Mouse (Mus musculus) lung, embryonic 16.5 days (tissue): ENCODE measurements at regions not wholly inside any gene's neighbourhood (a gene's known extent, or its start where the extent isn't known, plus 50 kb on each side); places are given as distances from the start of the nearest gene placed in this dataset.
A peak's percentile ranks its signal among the peaks of the same experiment; 100 is the strongest.

Source experiments
- ATAC-seq: fragments of 200-750 bp; cut with Nextera tagmentation; 2 replicates; pipeline ENCODE4 v1.8.0; 2017; ENCODE audit warnings: low read depth, mild to moderate bottlenecking, moderate library complexity
- H3K27ac ChIP-seq: fragments of 300-500 bp; sonication (generic); 2 replicates; pipeline ENCODE4 v1.5.1; 2014; ENCODE audit warnings: mild to moderate bottlenecking, control low read depth, low read length
- H3K27me3 ChIP-seq: fragments of 300-500 bp; sonication (generic); 2 replicates; pipeline ENCODE4 v1.6.1; 2014; ENCODE audit warnings: low read depth, low read length, mixed read lengths; ENCODE audit not compliant: control insufficient read depth, insufficient read depth
- H3K36me3 ChIP-seq: fragments of 300-500 bp; sonication (generic); 2 replicates; pipeline ENCODE4 v1.6.1; 2014; ENCODE audit warnings: low read length; ENCODE audit not compliant: control insufficient read depth, insufficient read depth
- H3K4me1 ChIP-seq: fragments of 300-500 bp; sonication (generic); replicated peaks from 2 replicates; pipeline ENCODE4 v1.6.1; 2014; ENCODE audit warnings: low read length, mixed read lengths; ENCODE audit not compliant: control insufficient read depth, insufficient read depth
- H3K4me2 ChIP-seq: fragments of 300-500 bp; sonication (generic); 2 replicates; pipeline ENCODE4 v1.6.1; 2014; ENCODE audit warnings: low read depth, low read length, control low read depth
- H3K4me3 ChIP-seq: fragments of 300-500 bp; sonication (generic); 2 replicates; pipeline ENCODE4 v1.5.1; 2014; ENCODE audit warnings: mild to moderate bottlenecking, low read length, control low read depth
- H3K9ac ChIP-seq: fragments of 300-500 bp; sonication (generic); 2 replicates; pipeline ENCODE4 v1.6.1; 2014; ENCODE audit warnings: low read length, control low read depth
- H3K9me3 ChIP-seq: fragments of 300-500 bp; sonication (generic); 2 replicates; pipeline ENCODE4 v1.6.1; 2016; ENCODE audit warnings: low read length; ENCODE audit not compliant: control insufficient read depth
- WGBS: fragments of 180-500 bp; shearing (Covaris S2); extraction: QIAGEN DNeasy Blood & Tissue Kit; methylation state at CpG from one replicate; pipeline ENCODE4 v1.1.7; 2014; 5-methylcytosine and 5-hydroxymethylcytosine counted together

DNA sequence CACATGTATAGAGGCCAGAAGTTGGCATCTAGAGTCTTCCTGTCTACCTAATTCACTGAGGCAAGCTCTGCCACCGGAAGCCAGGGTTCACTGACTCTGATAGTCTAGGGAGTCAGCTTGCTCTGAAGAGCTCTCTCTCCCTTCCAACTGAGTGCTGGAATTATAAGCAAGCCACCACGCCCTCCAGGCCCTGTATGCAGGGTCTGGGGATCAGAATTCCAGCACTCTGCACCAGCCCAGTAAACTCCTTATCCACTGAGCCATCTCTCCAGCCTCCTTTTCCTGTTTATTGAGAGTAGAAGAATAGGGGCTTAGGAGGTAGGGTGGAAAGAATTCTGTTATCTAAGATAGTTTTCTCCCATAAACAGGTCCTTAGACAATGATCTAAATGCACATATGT lies 215.3 kb downstream of the Mreg start:
- no peak overlapping the region for H3K9ac ChIP-seq
- no peak overlapping the region for H3K27ac ChIP-seq
- 59% methylated on average over 2 of the region's 2 CpGs for WGBS
- H3K4me2 ChIP-seq = no peak overlapping the region
- no peaks in the 10 kb centered on the region for H3K27me3 ChIP-seq
- no peak overlapping the region for H3K4me3 ChIP-seq
- no peak for ATAC-seq
- no peaks in the 10 kb centered on the region for H3K36me3 ChIP-seq
- H3K4me1 ChIP-seq = no peaks in the 10 kb centered on the region
- no peaks in the 10 kb centered on the region for H3K9me3 ChIP-seq

DNA sequence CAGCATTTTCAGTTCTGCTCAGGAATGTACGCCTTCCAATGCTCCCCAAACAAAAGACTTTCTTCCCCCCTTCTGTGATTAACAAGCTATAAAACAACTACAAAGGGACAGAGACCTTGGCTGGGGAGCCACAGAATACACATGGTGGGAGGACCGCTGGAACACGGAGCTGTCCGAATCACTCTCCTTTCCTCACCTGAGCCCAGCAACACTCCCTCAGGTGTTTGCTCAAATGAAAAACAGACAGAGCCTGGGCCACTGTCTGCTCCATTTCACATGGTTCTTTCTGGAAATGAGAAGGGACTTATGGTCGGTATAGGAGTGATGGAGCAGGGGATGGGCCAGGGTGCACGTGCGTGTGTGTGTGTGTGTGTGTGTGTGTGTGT lies 215.9 kb downstream of the Mreg start:
- Histone ChIP-seq H3K9ac (no peak overlapping the region), H3K36me3 (no peaks in the 10 kb centered on the region), H3K27me3 (no peaks in the 10 kb centered on the region), H3K9me3 (no peaks in the 10 kb centered on the region), H3K4me2 (no peak overlapping the region), H3K27ac (no peak overlapping the region), H3K4me1 (no peaks in the 10 kb centered on the region), H3K4me3 (no peak overlapping the region)
- 68% methylated on average over 7 of the region's 7 CpGs for WGBS
- ATAC-seq = no peak

DNA sequence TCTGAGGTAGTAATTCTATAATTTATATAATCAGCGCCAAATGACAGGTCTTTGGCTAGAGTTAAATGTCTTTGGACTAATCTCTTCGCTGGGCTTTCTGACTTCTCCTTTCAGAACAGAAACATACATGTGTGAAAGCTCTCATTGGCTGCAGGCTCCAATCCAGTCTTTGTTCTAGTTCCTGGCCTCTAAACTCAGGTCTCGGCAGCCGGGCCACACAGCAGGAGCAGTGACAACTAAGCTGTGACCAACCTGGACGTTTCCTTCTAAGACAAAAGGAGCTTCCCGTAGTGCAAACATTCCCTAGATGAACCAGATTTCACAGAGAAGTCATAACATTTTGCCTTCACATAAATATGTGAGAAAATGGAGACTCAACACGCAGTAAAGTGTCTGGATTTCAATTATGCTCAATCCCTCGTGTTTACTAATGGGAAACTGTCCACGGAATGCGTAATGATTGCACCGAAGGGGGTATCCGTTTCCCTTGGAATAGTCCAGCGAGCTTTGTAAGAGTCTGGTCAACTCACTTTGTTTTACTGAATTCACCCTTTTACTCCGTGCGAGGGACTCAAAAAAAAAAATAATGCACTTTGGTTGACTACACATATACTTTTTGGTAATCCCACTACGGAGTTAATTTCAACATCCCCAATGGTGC lies 216.4 kb downstream of the Mreg start:
- no peaks in the 10 kb centered on the region for H3K27me3 ChIP-seq
- no peaks in the 10 kb centered on the region for H3K4me1 ChIP-seq
- no peak overlapping the region for H3K4me2 ChIP-seq
- no peak overlapping the region for H3K9ac ChIP-seq
- no peaks in the 10 kb centered on the region for H3K36me3 ChIP-seq
- H3K27ac ChIP-seq = no peak overlapping the region
- ATAC-seq = no peak
- 77% methylated on average over 16 of the region's 16 CpGs for WGBS
- H3K4me3 ChIP-seq = no peak overlapping the region
- no peaks in the 10 kb centered on the region for H3K9me3 ChIP-seq

DNA sequence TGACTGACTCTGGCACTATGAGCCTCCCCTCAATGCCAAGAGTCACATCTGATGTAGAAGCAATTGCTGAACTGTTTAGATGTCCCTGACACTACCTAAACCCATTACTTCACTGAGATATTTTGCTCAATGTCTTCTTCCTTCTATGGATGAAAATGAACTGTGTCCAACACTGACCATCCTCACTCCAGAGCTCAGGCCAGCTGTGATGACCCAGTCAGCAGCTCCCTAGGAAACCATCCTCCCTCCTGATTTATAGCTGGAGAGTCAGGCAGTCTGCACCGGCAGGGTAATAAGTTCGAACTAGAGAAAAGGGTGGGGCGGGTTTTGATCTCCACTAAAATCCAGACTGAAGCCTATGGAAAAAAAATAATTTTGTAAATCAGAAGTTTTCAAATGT lies 221.2 kb downstream of the Mreg start:
- ATAC-seq = no peak
- Histone ChIP-seq H3K4me1 (no peaks in the 10 kb centered on the region), H3K4me2 (no peak overlapping the region), H3K27ac (no peak overlapping the region), H3K4me3 (no peak overlapping the region), H3K9ac (no peak overlapping the region), H3K27me3 (no peaks in the 10 kb centered on the region), H3K36me3 (no peaks in the 10 kb centered on the region), H3K9me3 (no peaks in the 10 kb centered on the region)
- WGBS = 61% methylated on average over 3 of the region's 3 CpGs

DNA sequence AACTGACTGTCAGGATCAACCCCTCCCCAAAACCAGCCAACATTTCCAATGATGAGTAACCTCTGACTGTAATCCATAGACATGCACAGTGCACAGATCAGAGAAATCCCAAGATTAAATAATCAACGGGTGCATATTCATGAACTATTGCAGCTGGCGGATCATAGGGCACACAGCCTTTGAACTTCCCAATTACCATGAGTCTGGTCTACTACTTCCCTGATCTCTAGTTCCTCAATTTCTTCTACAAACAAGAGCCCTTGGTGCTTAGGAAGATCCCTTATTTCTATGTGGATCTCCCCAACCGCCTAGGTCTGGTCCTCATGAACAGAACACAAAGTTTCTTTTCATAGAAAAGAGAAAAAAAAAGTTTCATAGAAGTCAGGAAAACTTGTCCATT lies 224.0 kb downstream of the Mreg start:
- no peak overlapping the region for H3K4me3 ChIP-seq
- ATAC-seq = no peak
- no peak overlapping the region for H3K27ac ChIP-seq
- no peaks in the 10 kb centered on the region for H3K27me3 ChIP-seq
- no peak overlapping the region for H3K4me2 ChIP-seq
- H3K4me1 ChIP-seq = no peaks in the 10 kb centered on the region
- no peaks in the 10 kb centered on the region for H3K36me3 ChIP-seq
- H3K9ac ChIP-seq = no peak overlapping the region
- no peaks in the 10 kb centered on the region for H3K9me3 ChIP-seq
- WGBS = 85% methylated on average over 3 of the region's 3 CpGs

DNA sequence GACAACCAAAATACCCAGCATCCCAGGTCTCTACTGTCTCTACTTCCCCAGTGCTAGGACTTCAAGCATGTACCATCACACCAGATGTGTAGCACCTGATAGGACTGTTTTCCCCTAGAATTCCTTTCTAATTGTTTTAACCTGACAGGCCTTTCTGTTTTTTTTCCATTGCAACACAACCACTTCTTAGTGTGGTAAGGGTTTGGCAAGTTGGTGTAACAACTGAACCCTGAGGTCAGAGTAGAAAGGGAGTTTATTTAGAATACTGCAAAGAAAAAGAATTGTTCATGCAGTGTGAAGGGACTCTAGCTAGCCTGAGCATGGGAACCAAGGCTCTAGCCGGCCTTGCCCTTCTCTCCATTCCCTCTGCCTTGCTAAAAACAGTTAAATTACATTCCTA lies 226.1 kb downstream of the Mreg start:
- WGBS = 69% methylated on average over 1 of the region's 1 CpGs

DNA sequence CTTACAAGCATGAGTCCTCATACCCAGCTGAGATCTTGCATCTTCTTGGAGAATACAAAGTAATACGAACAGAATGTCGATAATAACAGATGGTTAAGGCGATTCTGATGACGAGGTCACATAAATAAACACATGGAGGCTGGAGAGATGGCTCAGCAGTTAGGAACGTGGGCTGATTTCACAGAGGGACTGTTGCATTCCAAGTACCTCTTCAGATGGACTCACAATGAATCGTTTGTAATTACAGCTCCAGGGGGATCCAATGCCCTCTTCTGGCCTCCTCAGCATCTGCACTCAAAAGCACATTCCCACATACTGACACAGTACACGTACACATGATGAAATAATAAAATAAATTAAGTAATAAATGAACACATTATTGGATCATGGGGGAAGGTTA lies 228.3 kb downstream of the Mreg start:
- no peak overlapping the region for H3K4me2 ChIP-seq
- peaks cover 3% of the 10 kb centered on the region; the same call in 1 of the 2 replicates for H3K4me1 ChIP-seq
- no peaks in the 10 kb centered on the region for H3K27me3 ChIP-seq
- no peak overlapping the region for H3K9ac ChIP-seq
- ATAC-seq = no peak
- WGBS = 61% methylated on average over 7 of the region's 7 CpGs
- H3K27ac ChIP-seq = peak overlapping the region; percentile 36; the same call in 1 of the 2 replicates
- no peak overlapping the region for H3K4me3 ChIP-seq
- no peaks in the 10 kb centered on the region for H3K9me3 ChIP-seq
- no peaks in the 10 kb centered on the region for H3K36me3 ChIP-seq

More for the DNA sequence above, 226.1 kb downstream of the Mreg start:
- Histone ChIP-seq H3K36me3 (no peaks in the 10 kb centered on the region), H3K9ac (no peak overlapping the region), H3K4me1 (peaks cover 3% of the 10 kb centered on the region; the same call in 1 of the 2 replicates), H3K4me3 (no peak overlapping the region), H3K27ac (no peak overlapping the region), H3K27me3 (no peaks in the 10 kb centered on the region), H3K9me3 (no peaks in the 10 kb centered on the region), H3K4me2 (no peak overlapping the region)
- no peak for ATAC-seq

DNA sequence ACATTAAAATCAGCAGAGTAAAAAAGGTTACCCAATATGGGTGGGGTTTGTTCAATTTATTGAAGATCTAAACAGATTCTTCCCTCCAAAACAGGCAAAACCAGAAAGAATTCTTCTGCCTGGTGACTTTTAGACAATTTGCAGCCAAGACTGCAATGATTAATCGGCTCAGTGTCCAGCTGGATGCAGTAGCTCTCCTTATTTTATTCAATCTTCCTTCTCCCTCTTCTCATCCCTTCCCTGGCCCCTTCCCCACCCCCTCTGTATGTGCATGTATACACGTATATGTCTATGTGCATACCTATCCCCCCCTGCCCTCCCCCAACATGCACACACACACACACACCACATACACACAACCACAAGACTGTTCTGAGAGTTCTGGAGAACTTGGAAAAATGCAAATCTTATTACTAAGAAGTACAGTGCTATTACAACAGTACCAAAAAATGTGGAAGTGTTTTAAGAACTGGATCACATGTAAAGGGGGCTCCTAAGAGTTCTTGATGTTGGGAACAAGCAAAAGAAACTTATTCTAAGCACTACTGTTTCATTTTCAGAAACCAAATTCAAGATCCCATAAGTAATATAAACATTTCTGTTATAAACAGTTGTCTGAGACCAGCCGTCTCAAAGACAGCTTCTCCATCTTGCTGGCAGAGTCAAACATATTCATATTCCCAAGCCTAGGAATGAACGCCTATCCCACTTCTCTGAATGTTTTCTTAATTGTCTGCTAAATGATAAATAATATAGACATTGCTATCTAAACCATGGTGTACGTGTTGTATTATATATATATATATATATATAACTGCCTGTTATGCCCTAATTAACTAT lies 229.5 kb downstream of the Mreg start:
- H3K9ac ChIP-seq = no peak overlapping the region
- peaks cover 3% of the 10 kb centered on the region; the same call in 1 of the 2 replicates for H3K4me1 ChIP-seq
- H3K4me3 ChIP-seq = no peak overlapping the region
- peak overlapping the region; percentile 53 for H3K27ac ChIP-seq
- H3K9me3 ChIP-seq = no peaks in the 10 kb centered on the region
- WGBS = 34% methylated on average over 5 of the region's 5 CpGs
- H3K27me3 ChIP-seq = no peaks in the 10 kb centered on the region
- no peaks in the 10 kb centered on the region for H3K36me3 ChIP-seq
- no peak overlapping the region for H3K4me2 ChIP-seq
- peak; percentile 71 for ATAC-seq

DNA sequence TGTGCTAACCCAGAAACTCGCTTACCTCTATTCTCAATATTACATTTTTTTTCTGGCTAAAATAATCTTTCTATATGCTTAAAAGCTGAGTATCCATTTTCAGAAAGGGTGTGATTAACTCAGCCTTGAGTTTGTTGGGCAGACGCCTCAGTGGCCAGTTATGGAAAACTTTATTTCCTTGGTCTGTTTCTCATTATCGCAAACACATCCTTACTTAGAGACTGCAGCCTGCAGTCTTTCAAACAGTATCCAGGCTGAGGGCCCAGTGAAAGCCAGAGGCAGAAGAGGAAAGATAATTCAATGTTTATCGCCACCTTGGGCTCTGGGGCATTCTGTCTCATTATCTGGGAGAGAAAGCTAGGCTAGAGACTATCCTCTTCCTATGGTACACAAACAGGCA lies 231.5 kb downstream of the Mreg start:
- Histone ChIP-seq H3K27ac (no peak overlapping the region), H3K27me3 (no peaks in the 10 kb centered on the region), H3K9ac (no peak overlapping the region), H3K36me3 (no peaks in the 10 kb centered on the region), H3K4me2 (no peak overlapping the region), H3K9me3 (no peaks in the 10 kb centered on the region), H3K4me3 (no peak overlapping the region), H3K4me1 (peaks cover 3% of the 10 kb centered on the region; the same call in 1 of the 2 replicates)
- ATAC-seq = no peak
- WGBS = 81% methylated on average over 4 of the region's 4 CpGs
